Mouse (Mus musculus) forebrain, embryonic 16.5 days (tissue): ENCODE measurements around the gene Kirrel. TPM values are rescaled to one million over a fixed set of nuclear protein-coding genes. Genes with fewer than 3 reads are reported as not detected.

Source experiments
- ATAC-seq: fragments of 200-750 bp; cut with Nextera tagmentation; 2 replicates; pipeline ENCODE4 v1.8.0; 2017; ENCODE audit warnings: mild to moderate bottlenecking, moderate library complexity
- H3K27ac ChIP-seq: fragments of 300-500 bp; sonication (generic); 2 replicates; pipeline ENCODE4 v1.5.1; 2014; ENCODE audit warnings: low read length, control low read depth
- H3K27me3 ChIP-seq: fragments of 300-500 bp; sonication (generic); replicated peaks from 2 replicates; pipeline ENCODE4 v1.6.1; 2014; ENCODE audit warnings: low read length; ENCODE audit not compliant: control insufficient read depth, insufficient read depth
- H3K36me3 ChIP-seq: fragments of 300-500 bp; sonication (generic); 2 replicates; pipeline ENCODE4 v1.6.1; 2014; ENCODE audit not compliant: control insufficient read depth, insufficient read depth
- H3K4me1 ChIP-seq: fragments of 300-500 bp; sonication (generic); replicated peaks from 2 replicates; pipeline ENCODE4 v1.6.1; 2014; ENCODE audit warnings: low read length; ENCODE audit not compliant: control insufficient read depth, insufficient read depth
- H3K4me2 ChIP-seq: fragments of 300-500 bp; sonication (generic); 2 replicates; pipeline ENCODE4 v1.6.1; 2014; ENCODE audit warnings: mild to moderate bottlenecking, low read length, control low read depth
- H3K4me3 ChIP-seq: fragments of 300-500 bp; sonication (generic); replicated peaks from 2 replicates; pipeline ENCODE4 v1.5.1; 2014; ENCODE audit warnings: mild to moderate bottlenecking, low read length, control low read depth
- H3K9ac ChIP-seq: fragments of 300-500 bp; sonication (generic); replicated peaks from 2 replicates; pipeline ENCODE4 v1.6.1; 2014; ENCODE audit warnings: low read depth, low read length, control low read depth
- H3K9me3 ChIP-seq: fragments of 300-500 bp; sonication (generic); 2 replicates; pipeline ENCODE4 v1.6.1; 2016; ENCODE audit warnings: low read length; ENCODE audit not compliant: control insufficient read depth
- WGBS: fragments of 180-500 bp; shearing (Covaris S2); extraction: QIAGEN DNeasy Blood & Tissue Kit; methylation state at CpG from one replicate; pipeline ENCODE4 v1.1.7; 2014; 5-methylcytosine and 5-hydroxymethylcytosine counted together
- polyA plus RNA-seq: library from polyadenylated mRNA; unstranded; fragments of >200 nt; fragmentation: Nextera tagmentation; extraction: Ambion mirVana; gene quantifications from 2 replicates; pipeline ENCODE4 v1.2.1, GENCODE M21; 2015

The Kirrel gene
- polyA plus RNA-seq, 1 experiment from 2014 or later, result 4.6 TPM

DNA sequence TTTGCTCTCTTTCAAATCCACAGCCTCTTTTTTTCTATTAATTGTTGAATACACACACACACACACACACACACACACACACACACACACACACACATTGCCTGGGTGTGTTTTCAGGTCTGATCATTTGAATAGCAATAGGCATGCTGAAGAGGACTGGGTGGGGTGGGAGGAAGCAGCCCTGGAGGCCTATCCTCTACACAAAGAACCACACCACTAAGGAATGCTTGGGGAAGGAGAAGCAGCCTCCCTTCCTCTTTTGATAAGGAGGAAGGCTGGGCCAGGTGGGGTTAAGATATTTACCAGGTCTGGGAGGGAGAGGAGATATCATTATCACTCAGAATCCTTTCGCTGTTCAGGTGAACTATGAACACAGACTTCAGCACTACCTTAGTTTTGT, 19.2 kb upstream of the Kirrel start:
- H3K27me3 ChIP-seq, result no peaks in the 10 kb centered on the region
- no peaks in the 10 kb centered on the region for H3K9me3 ChIP-seq
- no peaks in the 10 kb centered on the region for H3K36me3 ChIP-seq
- no peak overlapping the region for H3K9ac ChIP-seq
- H3K4me3 ChIP-seq, result no peak overlapping the region
- WGBS, result 74% methylated on average over 1 of the region's 1 CpGs
- no peaks in the 10 kb centered on the region for H3K4me1 ChIP-seq
- H3K4me2 ChIP-seq, result no peak overlapping the region
- no peak overlapping the region for H3K27ac ChIP-seq
- ATAC-seq, result no peak

DNA sequence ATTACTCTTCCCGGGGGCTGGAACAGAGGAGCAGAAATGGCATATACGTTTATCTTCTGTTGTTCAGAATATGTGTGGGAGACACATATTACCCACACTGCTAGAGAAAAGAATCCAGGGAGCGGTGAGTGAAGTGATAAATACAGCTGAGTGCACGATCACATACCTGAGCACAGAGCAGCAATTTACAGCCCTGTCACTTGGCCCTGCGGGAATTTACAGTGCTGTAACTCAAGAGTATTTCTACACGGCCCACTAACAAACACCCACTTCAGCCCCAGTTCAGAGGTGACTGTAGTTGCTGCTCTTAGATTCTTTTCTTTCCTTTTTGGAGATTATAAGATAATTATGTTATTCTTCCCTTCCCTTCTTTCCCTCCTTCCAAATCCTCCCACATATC, 18.8 kb upstream of the Kirrel start:
- 63% methylated on average over 6 of the region's 6 CpGs for WGBS

DNA sequence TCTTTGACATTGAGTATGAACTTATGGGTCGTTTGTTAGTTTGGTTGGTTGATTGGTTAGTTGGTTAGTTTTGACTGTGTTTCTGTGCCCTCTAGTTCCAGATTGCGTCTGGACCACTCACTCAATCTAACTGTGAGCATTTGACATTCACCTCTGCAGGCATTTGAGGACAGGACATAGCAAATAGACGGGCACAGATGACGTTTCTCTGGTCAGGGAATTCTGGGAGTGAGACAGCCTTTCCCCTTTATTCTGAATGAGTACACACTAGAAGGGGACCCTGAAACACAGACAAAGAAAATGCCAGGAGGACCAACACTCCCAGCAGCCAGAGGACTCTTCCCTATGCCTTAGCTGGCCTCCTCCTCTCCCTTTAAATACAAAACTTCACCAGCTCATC, 2.1 kb upstream of the Kirrel start:
- WGBS, result 76% methylated on average over 4 of the region's 4 CpGs
- no peaks in the 10 kb centered on the region for H3K27me3 ChIP-seq
- H3K4me2 ChIP-seq, result no peak overlapping the region
- no peak overlapping the region for H3K4me3 ChIP-seq
- H3K9ac ChIP-seq, result no peak overlapping the region
- H3K36me3 ChIP-seq, result no peaks in the 10 kb centered on the region
- H3K27ac ChIP-seq, result no peak overlapping the region
- no peak for ATAC-seq
- peaks cover 25% of the 10 kb centered on the region for H3K4me1 ChIP-seq
- no peaks in the 10 kb centered on the region for H3K9me3 ChIP-seq

More for the DNA sequence above, 18.8 kb upstream of the Kirrel start:
- Histone ChIP-seq H3K9ac (no peak overlapping the region), H3K4me2 (no peak overlapping the region), H3K4me3 (no peak overlapping the region), H3K4me1 (no peaks in the 10 kb centered on the region), H3K9me3 (no peaks in the 10 kb centered on the region), H3K27ac (no peak overlapping the region), H3K27me3 (no peaks in the 10 kb centered on the region), H3K36me3 (no peaks in the 10 kb centered on the region)
- ATAC-seq, result no peak

- Histone ChIP-seq H3K4me1 (peaks cover 33% of the 10 kb centered on the region), H3K4me3 (no peak overlapping the region), H3K9ac (no peak overlapping the region; the same call in 1 of the 2 replicates), H3K36me3 (no peaks in the 10 kb centered on the region), H3K4me2 (peak overlapping the region; percentile 58; the same call in 1 of the 2 replicates), H3K9me3 (no peaks in the 10 kb centered on the region), H3K27ac (no peak overlapping the region), H3K27me3 (no peaks in the 10 kb centered on the region)
- WGBS, result 61% methylated on average over 3 of the region's 3 CpGs
- no peak for ATAC-seq
These were observed 880 bp upstream of the Kirrel start for GRCm38 (mm10) chr3:87175438-87175815.

DNA sequence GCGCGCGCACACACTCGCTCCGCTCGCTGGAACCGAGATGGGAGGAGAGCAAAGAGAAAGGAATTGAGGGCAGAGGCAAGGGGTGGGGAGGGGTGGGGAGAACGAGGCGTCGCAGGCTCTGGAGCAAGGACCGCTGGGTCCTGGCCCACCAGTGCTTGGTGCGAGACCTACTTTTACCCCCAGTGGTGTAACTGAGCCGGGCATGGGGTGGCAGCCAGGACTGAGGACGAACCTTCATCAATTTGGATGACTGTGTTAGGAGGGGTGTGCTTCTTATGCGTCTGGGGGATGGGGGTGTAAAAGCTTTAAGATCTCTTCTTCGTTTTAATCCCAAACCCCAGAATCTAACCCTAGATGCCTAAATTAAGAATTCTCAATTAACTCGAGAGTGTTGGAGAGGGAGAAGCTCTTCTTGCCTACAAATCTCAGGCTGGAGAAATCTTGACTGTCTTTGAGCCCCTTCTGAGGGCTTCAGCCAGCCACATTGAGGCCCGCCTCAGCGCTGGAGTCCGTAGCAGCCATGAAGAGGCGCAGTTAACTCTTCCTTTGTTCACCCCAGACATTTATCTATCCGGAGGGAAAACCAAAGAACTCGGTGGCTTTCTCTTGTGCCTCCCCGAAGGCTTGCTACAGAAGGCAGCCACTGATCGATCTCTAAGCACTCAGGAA, 356 bp upstream of the Kirrel start:
- Histone ChIP-seq H3K4me3 (peak overlapping the region; percentile 50), H3K4me2 (peak overlapping the region; percentile 58), H3K27ac (peak overlapping the region; percentile 16), H3K9ac (peak overlapping the region; percentile 59), H3K36me3 (no peaks in the 10 kb centered on the region), H3K9me3 (no peaks in the 10 kb centered on the region), H3K4me1 (peaks cover 33% of the 10 kb centered on the region), H3K27me3 (no peaks in the 10 kb centered on the region)
- ATAC-seq, result 0 out of 2 replicates have a peak, but pooled peaks have one; percentile 1
- 2% methylated on average over 25 of the region's 25 CpGs for WGBS

GRCm38 (mm10) chr3:87173486-87174085, 961 bp downstream of the Kirrel start:
- peak overlapping the region; percentile 58 for H3K4me2 ChIP-seq
- H3K9me3 ChIP-seq, result no peaks in the 10 kb centered on the region
- 2% methylated on average over 8 of the region's 8 CpGs for WGBS
- H3K4me1 ChIP-seq, result peaks cover 38% of the 10 kb centered on the region
- peak overlapping the region; percentile 50 for H3K4me3 ChIP-seq
- peak overlapping the region; percentile 65; the same call in 1 of the 2 replicates for H3K27ac ChIP-seq
- H3K27me3 ChIP-seq, result no peaks in the 10 kb centered on the region
- ATAC-seq, result peak; percentile 18; the same call in 1 of the 2 replicates
- peak overlapping the region; percentile 59 for H3K9ac ChIP-seq
- no peaks in the 10 kb centered on the region for H3K36me3 ChIP-seq

DNA sequence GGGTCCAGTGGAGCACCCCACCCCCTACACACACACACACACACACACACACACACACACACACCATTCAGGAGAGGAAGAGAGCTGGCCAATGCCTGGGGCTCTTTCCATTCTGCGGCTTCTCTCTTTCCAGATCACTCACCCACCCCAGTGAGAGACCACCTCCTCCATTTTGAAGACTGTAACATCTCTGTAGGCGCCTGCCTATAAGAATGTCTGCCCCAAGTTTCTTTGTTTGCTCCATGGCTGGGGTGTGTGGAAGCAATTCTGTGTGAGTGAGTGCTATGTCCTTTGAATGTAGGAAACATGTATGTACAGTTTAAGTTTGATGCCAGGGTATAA, 1.5 kb downstream of the Kirrel start:
- Histone ChIP-seq H3K9me3 (no peaks in the 10 kb centered on the region), H3K27ac (peak overlapping the region; percentile 39; the same call in 1 of the 2 replicates), H3K36me3 (no peaks in the 10 kb centered on the region), H3K4me3 (peak overlapping the region; percentile 50), H3K4me1 (peaks cover 38% of the 10 kb centered on the region), H3K27me3 (no peaks in the 10 kb centered on the region), H3K4me2 (peak overlapping the region; percentile 58), H3K9ac (peak overlapping the region; percentile 59)
- no peak for ATAC-seq
- WGBS, result 2% methylated on average over 2 of the region's 2 CpGs

- no peak for ATAC-seq
- Histone ChIP-seq H3K4me2 (peak overlapping the region; percentile 58), H3K27me3 (no peaks in the 10 kb centered on the region), H3K36me3 (no peaks in the 10 kb centered on the region), H3K27ac (peak overlapping the region; percentile 48), H3K9ac (peak overlapping the region; percentile 59), H3K9me3 (no peaks in the 10 kb centered on the region), H3K4me3 (peak overlapping the region; percentile 50), H3K4me1 (peaks cover 38% of the 10 kb centered on the region)
- WGBS, result under 1% methylated on average over 15 of the region's 15 CpGs
These were observed 2.0 kb downstream of the Kirrel start for GRCm38 (mm10) chr3:87172351-87173102.
